Mouse (Mus musculus) bone marrow, adult 2 months (tissue): ENCODE measurements at regions not wholly inside any gene's neighbourhood (a gene's known extent, or its start where the extent isn't known, plus 50 kb on each side); places are given as distances from the start of the nearest gene placed in this dataset.

ENCODE experiments used
- CTCF ChIP-seq: fragments of 200-500 bp; IDR thresholded peaks from 2 replicates; pipeline ENCODE4 v1.5.1; 2011; ENCODE audit warnings: low read length, control low read depth; ENCODE audit not compliant: control insufficient read depth, insufficient read depth
- POLR2A ChIP-seq: fragments of 200-500 bp; IDR thresholded peaks from 2 replicates; pipeline ENCODE4 v1.6.1; 2011; ENCODE audit warnings: low read depth, mild to moderate bottlenecking, control low read depth, low read length, borderline replicate concordance; ENCODE audit not compliant: control insufficient read depth

DNA sequence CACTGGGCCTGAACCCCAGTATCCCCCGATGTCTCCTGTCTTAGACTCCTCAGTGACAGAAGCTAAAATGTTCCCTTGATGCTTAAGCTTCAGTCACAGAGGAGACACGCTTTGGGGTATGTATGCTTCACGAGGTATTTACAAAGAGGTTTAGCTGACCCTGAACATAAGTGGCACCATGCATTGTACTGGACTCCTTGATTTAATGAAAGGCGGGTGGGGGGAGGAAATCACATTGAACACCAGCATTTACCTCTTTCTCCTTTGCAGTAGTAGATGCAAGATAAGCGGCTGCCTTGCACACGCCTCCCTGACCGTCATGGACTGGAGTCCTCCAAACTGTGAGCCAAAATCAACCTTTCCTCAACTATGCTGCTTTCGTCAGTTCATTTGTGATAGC, 117.5 kb downstream of the Cand1 start:
- no peak for TF ChIP-seq POLR2A
- no peak for TF ChIP-seq CTCF
